Mouse (Mus musculus) heart, postnatal 4 days (tissue): Measurements from ENCODE around the gene Spc24. TPM values are rescaled to one million over a fixed set of nuclear protein-coding genes. Genes with fewer than 3 reads are reported as not detected.

Experiments
- DNase-seq: peaks from one replicate; pipeline ENCODE4 v3.0.0; 2021
- microRNA-seq, 2 experiments: library from miRNA; unstranded; fragments of <30 nt; microRNA quantifications; one replicate each; pipeline ENCODE4 v1.2.0; 2021 to 2022
- total RNA-seq, 2 experiments: library from RNA; stranded (reverse); gene quantifications; 2 replicates each; pipeline ENCODE4 v1.2.3; 2021

The Spc24 gene
- total RNA-seq, 2 experiments from 2014 or later = 37.2 to 38.4 TPM

- no peak for DNase-seq
These were observed 53.4 kb downstream of the Spc24 start for GRCm38 (mm10) chr9:21706586-21707265.

- DNase-seq = no peak
These were observed 54.0 kb downstream of the Spc24 start for GRCm38 (mm10) chr9:21706085-21706484.

Small RNA genes lying within 50 kb of the gene (microRNA-seq; reads per million reads assigned to microRNA genes)
- 21.1 to 22.3 reads per million in 2 experiments for gene Mir7083

Other genes with a start within 250 kb of the Spc24 start
- gene AB124611, start 234.1 kb downstream of the Spc24 start, total RNA-seq = 1 to 10 TPM in 1 of 2 experiments, under 1 TPM in 1; 0.95 to 1.1 TPM
- gene Carm1, start 213.4 kb downstream of the Spc24 start, total RNA-seq = 10 to 100 TPM; 70.5 to 79.0 TPM
- 10 to 100 TPM; 32.3 to 36.4 TPM for gene Timm29, start 167.6 kb downstream of the Spc24 start, total RNA-seq
- 1 to 10 TPM; 6.6 to 7.7 TPM for gene Yipf2, start 167.5 kb downstream of the Spc24 start, total RNA-seq
- gene Smarca4, start 144.1 kb downstream of the Spc24 start, total RNA-seq = 10 to 100 TPM; 74.5 to 80.1 TPM
- 10 to 100 TPM; 39.9 to 43.5 TPM for gene Ldlr, start 36.8 kb downstream of the Spc24 start, total RNA-seq
- 10 to 100 TPM; 50.7 to 53.7 TPM for gene Kank2, start 38.4 kb upstream of the Spc24 start, total RNA-seq
- gene Angptl8, start 75.2 kb upstream of the Spc24 start, total RNA-seq = not detected
- 10 to 100 TPM; 61.4 to 70.0 TPM for gene Dock6, start 92.3 kb upstream of the Spc24 start, total RNA-seq
- gene Rab3d, start 157.9 kb upstream of the Spc24 start, total RNA-seq = 10 to 100 TPM in 1 of 2 experiments, 1 to 10 TPM in 1; 8.9 to 10.3 TPM
- gene Ccdc159, start 167.2 kb upstream of the Spc24 start, total RNA-seq = 1 to 10 TPM in 1 of 2 experiments, under 1 TPM in 1; 0.83 to 1.2 TPM
- 10 to 100 TPM; 20.1 to 21.3 TPM for gene Tmem205, start 167.3 kb upstream of the Spc24 start, total RNA-seq
- 1 to 10 TPM; 3.0 to 3.1 TPM for gene Plppr2, start 176.7 kb upstream of the Spc24 start, total RNA-seq
- 1 to 10 TPM; 8.8 to 9.0 TPM for gene Swsap1, start 195.5 kb upstream of the Spc24 start, total RNA-seq
- 1 to 10 TPM; 1.7 to 2.1 TPM for gene Epor, start 203.2 kb upstream of the Spc24 start, total RNA-seq
- gene Rgl3, start 229.1 kb upstream of the Spc24 start, total RNA-seq = under 1 TPM; 0.71 to 0.97 TPM
- not detected for gene Ccdc151, start 242.3 kb upstream of the Spc24 start, total RNA-seq
- gene Prkcsh, start 242.5 kb upstream of the Spc24 start, total RNA-seq = 10 to 100 TPM; 69.8 to 73.7 TPM